Mouse (Mus musculus) MEL (cell line): Measurements from ENCODE around the gene Heg1. TPM values are rescaled to one million over a fixed set of nuclear protein-coding genes. Genes with fewer than 3 reads are reported as not detected.

Experiments
- DNase-seq: peaks from one replicate; pipeline ENCODE4 v3.0.0; 2011; ENCODE audit warnings: low read depth, low spot score
- H3K27ac ChIP-seq: 2 replicates; pipeline ENCODE4 v1.5.1; 2012; ENCODE audit warnings: low read depth, mild to moderate bottlenecking, control low read depth, low read length, moderate library complexity; ENCODE audit not compliant: control insufficient read depth
- H3K27me3 ChIP-seq, 2 experiments: fragments of 150-350 bp in 1 of 2; sonication (generic) in 1 of 2; 2 replicates each; pipeline ENCODE4 v1.6.1; 2012; ENCODE audit warnings: low read length in 2 of 2, mild to moderate bottlenecking in 2 of 2, improper control_type of control experiment in 1 of 2, moderate library complexity in 1 of 2; ENCODE audit not compliant: insufficient read depth in 2 of 2, control insufficient read depth in 1 of 2
- H3K36me3 ChIP-seq, 2 experiments: 2 replicates each; pipeline ENCODE4 v1.6.1; 2012 to 2014; ENCODE audit warnings: low read length in 2 of 2, improper control_type of control experiment in 1 of 2, inconsistent platforms in 1 of 2, mild to moderate bottlenecking in 1 of 2; ENCODE audit not compliant: insufficient read depth in 2 of 2, control insufficient read depth in 1 of 2
- H3K4me1 ChIP-seq, 2 experiments: fragments of 150-350 bp in 1 of 2; sonication (generic) in 1 of 2; 2 replicates each; pipeline ENCODE4 v1.6.1; 2012; ENCODE audit warnings: low read length in 2 of 2, improper control_type of control experiment in 1 of 2, mild to moderate bottlenecking in 1 of 2; ENCODE audit not compliant: insufficient read depth in 2 of 2, control insufficient read depth in 1 of 2
- H3K4me3 ChIP-seq, 2 experiments: fragments of 150-350 bp in 1 of 2; sonication (generic) in 1 of 2; 2 replicates each; pipeline ENCODE4 v1.5.1; 2012; ENCODE audit warnings: low read depth in 2 of 2, low read length in 2 of 2, mild to moderate bottlenecking in 2 of 2, moderate library complexity in 2 of 2, control low read depth in 1 of 2, improper control_type of control experiment in 1 of 2; ENCODE audit not compliant: control insufficient read depth in 1 of 2, insufficient read depth in 1 of 2
- H3K79me2 ChIP-seq: 2 replicates; pipeline ENCODE4 v1.6.1; 2012; ENCODE audit warnings: mild to moderate bottlenecking, low read length, moderate library complexity; ENCODE audit not compliant: control insufficient read depth, poor library complexity, insufficient read depth
- H3K9ac ChIP-seq: 2 replicates; pipeline ENCODE4 v1.6.1; 2012; ENCODE audit warnings: low read depth, mild to moderate bottlenecking, control low read depth, low read length, moderate library complexity; ENCODE audit not compliant: control insufficient read depth, poor library complexity, severe bottlenecking
- H3K9me3 ChIP-seq: fragments of 150-350 bp; sonication (generic); replicated peaks from 2 replicates; pipeline ENCODE4 v1.6.1; 2012; ENCODE audit warnings: mild to moderate bottlenecking, low read length, improper control_type of control experiment, moderate library complexity; ENCODE audit not compliant: insufficient read depth
- BHLHE40 ChIP-seq: IDR thresholded peaks from 2 replicates; pipeline ENCODE4 v1.6.1; 2012; ENCODE audit warnings: low read depth, mild to moderate bottlenecking, inconsistent platforms, low read length, improper control_type of control experiment, borderline replicate concordance
- CHD1 ChIP-seq: IDR thresholded peaks from 2 replicates; pipeline ENCODE4 v1.6.1; 2012; ENCODE audit warnings: low read depth, mild to moderate bottlenecking, inconsistent platforms, low read length, improper control_type of control experiment
- CHD2 ChIP-seq: IDR thresholded peaks from 2 replicates; pipeline ENCODE4 v1.6.1; 2011; ENCODE audit warnings: low read length, improper control_type of control experiment
- E2F4 ChIP-seq: IDR thresholded peaks from 2 replicates; pipeline ENCODE4 v1.6.1; 2011; ENCODE audit warnings: low read depth, low read length, improper control_type of control experiment, borderline replicate concordance
- GATA1 ChIP-seq: IDR thresholded peaks from 2 replicates; pipeline ENCODE4 v1.6.1; 2011; ENCODE audit warnings: low read depth, low read length, improper control_type of control experiment
- HCFC1 ChIP-seq: IDR thresholded peaks from 2 replicates; pipeline ENCODE4 v1.6.1; 2012; ENCODE audit warnings: low read depth, mild to moderate bottlenecking, inconsistent platforms, low read length, improper control_type of control experiment, moderate library complexity
- JUND ChIP-seq: IDR thresholded peaks from 2 replicates; pipeline ENCODE4 v1.6.1; 2011; ENCODE audit warnings: low read depth, mild to moderate bottlenecking, improper control_type of control experiment, low read length
- MAFK ChIP-seq: IDR thresholded peaks from 2 replicates; pipeline ENCODE4 v1.6.1; 2011; ENCODE audit warnings: low read depth, mild to moderate bottlenecking, low read length, improper control_type of control experiment, borderline replicate concordance
- MAZ ChIP-seq: IDR thresholded peaks from 2 replicates; pipeline ENCODE4 v1.6.1; 2012; ENCODE audit warnings: low read depth, mild to moderate bottlenecking, inconsistent platforms, low read length, improper control_type of control experiment
- MXI1 ChIP-seq: IDR thresholded peaks from 2 replicates; pipeline ENCODE4 v1.6.1; 2011; ENCODE audit warnings: mild to moderate bottlenecking, low read depth, low read length, improper control_type of control experiment
- MYB ChIP-seq: IDR thresholded peaks from 2 replicates; pipeline ENCODE4 v1.6.1; 2011; ENCODE audit warnings: mild to moderate bottlenecking, low read depth, low read length, improper control_type of control experiment
- MYC ChIP-seq: IDR thresholded peaks from 2 replicates; pipeline ENCODE4 v1.6.1; 2011; ENCODE audit warnings: low read depth, mild to moderate bottlenecking, low read length, improper control_type of control experiment, moderate library complexity
- NELFE ChIP-seq: IDR thresholded peaks from 2 replicates; pipeline ENCODE4 v1.6.1; 2011; ENCODE audit warnings: low read depth, low read length, improper control_type of control experiment
- NRF1 ChIP-seq: IDR thresholded peaks from 2 replicates; pipeline ENCODE4 v1.6.1; 2014; ENCODE audit warnings: low read depth, mild to moderate bottlenecking, inconsistent platforms, low read length, improper control_type of control experiment, moderate library complexity; ENCODE audit not compliant: poor library complexity, insufficient read depth, severe bottlenecking
- POLR2A ChIP-seq, 2 experiments: IDR thresholded peaks; 2 replicates each; pipeline ENCODE4 v1.6.1; 2011 to 2012; ENCODE audit warnings: low read length in 2 of 2, mild to moderate bottlenecking in 2 of 2, control low read depth in 1 of 2, improper control_type of control experiment in 1 of 2, low read depth in 1 of 2, moderate library complexity in 1 of 2; ENCODE audit not compliant: control insufficient read depth in 1 of 2, insufficient read depth in 1 of 2, poor library complexity in 1 of 2
- POLR2AphosphoS2 ChIP-seq: IDR thresholded peaks from 2 replicates; pipeline ENCODE4 v1.6.1; 2011; ENCODE audit warnings: low read length, improper control_type of control experiment
- POLR2AphosphoS5 ChIP-seq: IDR thresholded peaks from 2 replicates; pipeline ENCODE4 v1.6.1; 2012; ENCODE audit warnings: low read depth, borderline replicate concordance, mild to moderate bottlenecking, inconsistent platforms, low read length, moderate library complexity, mixed read lengths
- RCOR1 ChIP-seq: IDR thresholded peaks from 2 replicates; pipeline ENCODE4 v1.6.1; 2012; ENCODE audit warnings: low read depth, mild to moderate bottlenecking, inconsistent platforms, low read length, improper control_type of control experiment
- SIN3A ChIP-seq: IDR thresholded peaks from 2 replicates; pipeline ENCODE4 v1.6.1; 2012; ENCODE audit warnings: low read length, improper control_type of control experiment, inconsistent platforms
- TAL1 ChIP-seq: IDR thresholded peaks from 2 replicates; pipeline ENCODE4 v1.6.1; 2012; ENCODE audit warnings: mild to moderate bottlenecking, inconsistent platforms, low read length, moderate library complexity, mixed read lengths
- TCF12 ChIP-seq: IDR thresholded peaks from 2 replicates; pipeline ENCODE4 v1.6.1; 2014; ENCODE audit warnings: low read depth, mild to moderate bottlenecking, inconsistent platforms, low read length, improper control_type of control experiment, moderate library complexity
- UBTF ChIP-seq: IDR thresholded peaks from 2 replicates; pipeline ENCODE4 v1.6.1; 2012; ENCODE audit warnings: low read depth, mild to moderate bottlenecking, inconsistent platforms, low read length, improper control_type of control experiment, moderate library complexity, borderline replicate concordance; ENCODE audit not compliant: insufficient read depth
- USF1 ChIP-seq: IDR thresholded peaks from 2 replicates; pipeline ENCODE4 v1.6.1; 2014; ENCODE audit warnings: low read depth, mild to moderate bottlenecking, inconsistent platforms, low read length, improper control_type of control experiment, moderate library complexity
- USF2 ChIP-seq, 2 experiments: IDR thresholded peaks; 2 replicates each; pipeline ENCODE4 v1.6.1; 2011 to 2012; ENCODE audit warnings: improper control_type of control experiment in 2 of 2, low read length in 2 of 2, borderline replicate concordance in 1 of 2, inconsistent platforms in 1 of 2, low read depth in 1 of 2, mild to moderate bottlenecking in 1 of 2; ENCODE audit not compliant: insufficient read depth in 1 of 2
- ZC3H11A ChIP-seq: IDR thresholded peaks from 2 replicates; pipeline ENCODE4 v1.6.1; 2012; ENCODE audit warnings: low read depth, mild to moderate bottlenecking, inconsistent platforms, low read length, improper control_type of control experiment
- ZKSCAN1 ChIP-seq: IDR thresholded peaks from 2 replicates; pipeline ENCODE4 v1.6.1; 2012; ENCODE audit warnings: low read depth, mild to moderate bottlenecking, inconsistent platforms, low read length, improper control_type of control experiment, moderate library complexity
- ZMIZ1 ChIP-seq: IDR thresholded peaks from 2 replicates; pipeline ENCODE4 v1.6.1; 2012; ENCODE audit warnings: low read depth, mild to moderate bottlenecking, inconsistent platforms, low read length, improper control_type of control experiment, moderate library complexity
- polyA plus RNA-seq, 2 experiments: library from polyadenylated mRNA; stranded (reverse) in 1 of 2; unstranded in 1 of 2; fragments of >175 nt in 1 of 2; fragments of >200 nt in 1 of 2; gene quantifications; 2 replicates each; pipeline versions ENCODE4 v1.2.1 to v1.2.4; 2012; ENCODE audit warnings: low replicate concordance in 2 of 2, low read depth in 1 of 2; ENCODE audit not compliant: insufficient read length in 2 of 2, insufficient read depth in 1 of 2, missing spikeins in 1 of 2
- total RNA-seq: library from RNA; depleted of rRNA; stranded (reverse); fragments of 300-350 nt; gene quantifications from 2 replicates; pipeline ENCODE4 v1.2.3, GENCODE M21; 2012; rRNA removed

The Heg1 gene
- 4.1 and 4.5 TPM in 2 replicates for total RNA-seq
- polyA plus RNA-seq, result 10 to 100 TPM in 1 of 2 experiments, 1 to 10 TPM in 1; 6.9 to 72.0 TPM

DNA sequence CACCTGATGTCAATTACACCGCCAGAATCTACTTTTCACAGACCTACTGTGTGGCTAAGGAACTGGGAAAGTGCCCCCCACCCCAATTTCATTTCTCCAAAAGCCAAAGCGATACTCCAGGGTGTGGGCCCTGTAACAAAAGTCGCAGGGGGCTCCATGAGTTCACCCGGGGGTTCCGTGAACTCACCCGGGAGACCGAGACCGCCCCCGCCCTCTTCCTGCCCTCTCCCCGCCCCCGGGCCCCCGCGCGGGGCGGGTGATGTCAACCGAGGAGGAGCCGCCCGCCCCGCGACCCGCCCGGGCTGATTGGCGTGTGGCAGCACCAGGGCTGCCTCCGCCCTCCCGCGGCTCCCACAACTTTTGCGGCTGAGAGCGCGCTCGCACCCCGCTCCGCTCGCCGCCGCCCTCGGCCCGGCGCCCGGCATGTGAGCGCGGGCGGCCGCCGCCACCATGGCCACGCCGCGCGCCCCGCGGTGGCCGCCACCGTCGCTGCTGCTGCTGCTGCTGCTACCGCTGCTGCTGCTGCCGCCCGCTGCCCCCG, at the start of gene Heg1:
TSS of gene Heg1 (plus strand) at position 209 of the 541 bp plus-strand sequence.
- no peaks in the 10 kb centered on the region for H3K9me3 ChIP-seq
- TF ChIP-seq TCF12 (peak; percentile 36; the same call in 1 of the 2 replicates), POLR2AphosphoS5 (no peak), E2F4 (no peak), CHD1 (no peak), UBTF (0 out of 2 replicates have a peak, but pooled peaks have one; percentile 78), USF1 (no peak), GATA1 (no peak), BHLHE40 (no peak), ZKSCAN1 (peak; percentile 88), HCFC1 (no peak), ZC3H11A (no peak), NRF1 (no peak), MYC (no peak), POLR2A (IDR thresholded peaks at IDR 0.05; ENCODE audit: control insufficient read depth in 1 of 2, insufficient read depth in 1 of 2, low read depth in 1 of 2, low read length in 2 of 2, poor library complexity in 1 of 2) (peak; percentile 47 to 58; a peak in 2 of 4 replicates), USF2 (IDR thresholded peaks at IDR 0.05; ENCODE audit: borderline replicate concordance in 1 of 2, insufficient read depth in 1 of 2, low read depth in 1 of 2, low read length in 2 of 2) (no peak), MXI1 (no peak; the same call in 1 of the 2 replicates), MYB (no peak), ZMIZ1 (no peak), POLR2AphosphoS2 (no peak), MAZ (peak; percentile 80; the same call in 1 of the 2 replicates), RCOR1 (no peak), JUND (no peak), CHD2 (no peak), NELFE (peak; percentile 61; the same call in 1 of the 2 replicates), SIN3A (no peak), MAFK (no peak), TAL1 (no peak)

More for the DNA sequence above, at the start of gene Heg1:
- Histone ChIP-seq H3K79me2 (peaks cover 14% of the 10 kb centered on the region), H3K27ac (peak within 1 kb of the TSS; percentile 43), H3K9ac (peak within 1 kb of the TSS; percentile 93), H3K4me3 (peak within 1 kb of the TSS; percentile 67 to 98), H3K27me3 (no peaks in the 10 kb centered on the region), H3K36me3 (peaks cover 0 to 9% of the 10 kb centered on the region in 2 experiments; a peak in 2 of 4 replicates), H3K4me1 (peaks cover 0 to 16% of the 10 kb centered on the region in 2 experiments; a peak in 3 of 4 replicates)
- peak; percentile 77 for DNase-seq
